In genomic region chr9:79001081-79001480, GRCm38 (mm10) we compare ENCODE assay signal across 13 mouse cellular contexts.
"Had no signal": no experiment of that assay in that cellular context is flagged by ENCODE, and none has a peak within 500 bp of the region (broad histone marks: within the 10 kb centered on the region; RNA-seq: fewer than 3 reads in every experiment).

No protein-coding gene starts in this region.

- DNase-seq: gastrocnemius, adult 2 months; gastrocnemius, postnatal 10 days; gastrocnemius, postnatal 25 days; heart, adult 18-20 months; heart, postnatal 10 days; heart, postnatal 4 days; kidney, adult 18-20 months; kidney, adult 8-10 months; kidney, postnatal 10 days; kidney, postnatal 25 days; kidney, postnatal 4 days; liver; liver, embryonic 13.5 days had no signal
